Mouse (Mus musculus) cerebellum, postnatal 14 days (tissue): ENCODE results near the gene Olfr617.
"Not testable (repeated sequence)": the region's sequence is repeated elsewhere in the genome, so short reads cannot be mapped to it uniquely, and the experiment has no call there.

Experiments
- DNase-seq, 2 experiments: peaks; one replicate each; pipeline ENCODE4 v3.0.0; 2021; ENCODE audit warnings: mixed read lengths in 2 of 2

The Olfr617 gene

DNA sequence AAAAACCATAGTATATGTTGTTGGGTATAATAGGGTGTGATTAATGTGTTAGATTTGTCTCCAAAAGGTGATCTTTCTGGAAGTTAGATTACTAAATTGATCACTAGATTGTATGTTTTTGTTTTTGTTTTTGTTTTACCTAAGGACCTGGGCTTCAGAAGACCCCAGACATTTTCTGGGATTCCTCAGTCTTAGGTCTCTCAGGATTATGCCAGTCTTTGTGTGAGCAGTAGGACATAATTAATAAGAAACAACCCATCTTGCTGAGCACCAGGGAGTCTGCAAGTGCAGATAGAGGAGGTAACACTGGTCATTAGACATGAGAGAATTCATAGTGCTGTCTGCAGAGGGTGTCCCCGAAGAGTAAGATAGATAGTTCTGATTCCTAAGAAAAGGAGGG is at the start of gene Olfr617:
TSS of gene Olfr617 (plus strand) at position 301 of the 400 bp plus-strand sequence.
- no peak for DNase-seq

DNA sequence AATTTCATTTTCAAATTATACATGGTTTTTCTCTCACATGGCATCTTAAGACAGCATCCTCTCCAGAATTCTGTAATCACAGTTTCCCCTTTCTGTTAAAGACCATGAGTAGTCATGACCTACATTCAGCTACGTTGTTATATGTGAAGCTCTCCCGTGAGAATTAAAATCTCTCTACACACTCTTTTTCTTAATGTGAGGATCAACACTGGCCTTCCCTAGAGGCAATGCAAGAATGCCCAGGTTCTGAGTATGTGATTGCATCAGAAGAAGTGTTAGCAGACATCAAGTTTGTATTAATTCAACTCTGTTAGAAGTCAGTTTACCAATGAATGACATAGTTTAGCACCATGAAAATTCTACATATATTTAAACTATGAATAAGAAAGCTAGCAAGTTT is 30.2 kb upstream of the Olfr617 start, which contains the start of gene Olfr612:
TSS of gene Olfr612 (minus strand) at position 101 of the 400 bp plus-strand sequence.
- DNase-seq: not testable (repeated sequence)

DNA sequence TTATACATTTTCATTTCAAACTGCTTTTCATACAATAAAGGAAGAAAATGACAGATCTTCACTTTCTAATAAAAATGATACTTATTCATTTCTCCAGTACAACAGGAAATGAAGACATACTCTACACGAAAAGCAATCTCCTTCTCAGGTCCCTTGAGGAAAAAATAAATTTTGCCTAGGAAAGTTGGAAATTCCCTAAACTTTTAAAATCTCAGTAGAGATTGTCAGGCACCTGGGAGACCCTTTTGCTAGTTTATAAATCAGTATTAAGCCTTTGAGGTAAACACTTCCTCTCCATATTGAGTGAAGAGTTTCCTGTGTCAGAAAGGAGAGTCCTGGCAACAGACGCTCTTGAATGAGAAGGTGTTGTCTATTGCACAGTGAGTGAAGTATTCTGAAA is 25.1 kb upstream of the Olfr617 start, which contains the start of gene Olfr613:
TSS of gene Olfr613 (plus strand) at position 301 of the 400 bp plus-strand sequence.
- no peak for DNase-seq

DNA sequence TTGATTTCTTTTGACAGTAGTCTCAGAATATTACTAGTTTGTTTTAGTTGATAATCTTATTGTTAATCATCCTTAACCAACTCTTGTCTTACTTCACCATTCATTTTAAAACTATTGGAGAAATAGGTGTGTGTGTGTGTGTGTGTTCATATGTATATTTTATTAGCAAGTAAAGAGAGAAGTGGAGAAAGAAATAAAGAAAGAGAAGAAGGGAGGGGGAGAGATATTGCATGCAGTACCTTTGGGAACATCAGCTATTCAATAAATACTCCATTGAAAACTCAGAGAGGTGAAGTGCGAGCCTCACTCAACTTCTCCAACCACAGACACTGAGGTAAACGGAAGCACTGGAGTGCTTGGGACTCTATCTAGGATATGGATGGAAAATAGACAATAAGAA is 17.1 kb upstream of the Olfr617 start, which contains the start of gene Olfr615:
TSS of gene Olfr615 (plus strand) at position 301 of the 400 bp plus-strand sequence.
- DNase-seq: no peak

DNA sequence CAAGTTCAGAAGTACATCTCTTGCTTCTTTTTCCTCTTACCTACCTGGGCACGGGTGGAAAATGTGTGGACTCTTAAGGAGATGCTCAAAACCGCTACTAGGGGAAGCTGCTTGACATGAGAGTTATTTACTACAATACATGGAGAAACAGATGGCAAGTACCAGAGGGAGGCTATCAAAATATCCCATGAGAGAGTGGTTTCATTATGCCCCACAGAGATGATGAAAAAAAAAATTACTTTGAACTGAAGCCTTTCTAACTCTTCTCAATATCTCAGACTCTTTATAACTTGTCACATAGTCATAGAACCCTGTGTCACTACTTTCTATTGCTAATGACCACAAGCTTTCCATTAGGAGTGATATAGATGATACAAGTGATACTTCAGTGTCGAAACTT is 3.8 kb upstream of the Olfr617 start, which contains the start of gene Olfr616:
TSS of gene Olfr616 (minus strand) at position 101 of the 400 bp plus-strand sequence.
- DNase-seq: no peak

DNA sequence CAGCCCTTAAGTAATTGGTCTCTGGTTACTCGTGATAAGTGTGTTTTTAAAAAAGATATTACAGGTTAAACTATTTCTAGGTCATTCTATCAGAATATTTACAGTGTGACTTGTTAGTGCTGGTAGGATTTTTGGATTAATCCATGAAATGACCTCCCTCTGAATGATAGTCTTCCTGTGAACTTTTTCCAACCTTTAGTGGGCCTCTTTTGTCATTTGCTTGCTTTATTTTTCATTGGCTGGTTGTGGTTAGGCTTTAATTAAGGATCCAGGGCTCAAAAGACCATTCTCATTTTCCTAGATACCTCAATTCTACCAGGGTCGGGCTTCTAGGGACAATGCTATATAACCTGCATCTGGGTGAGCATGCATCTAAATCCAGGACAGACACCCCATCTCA is 16.9 kb downstream of the Olfr617 start, which contains the start of gene Olfr618:
TSS of gene Olfr618 (plus strand) at position 301 of the 400 bp plus-strand sequence.
- DNase-seq: no peak

DNA sequence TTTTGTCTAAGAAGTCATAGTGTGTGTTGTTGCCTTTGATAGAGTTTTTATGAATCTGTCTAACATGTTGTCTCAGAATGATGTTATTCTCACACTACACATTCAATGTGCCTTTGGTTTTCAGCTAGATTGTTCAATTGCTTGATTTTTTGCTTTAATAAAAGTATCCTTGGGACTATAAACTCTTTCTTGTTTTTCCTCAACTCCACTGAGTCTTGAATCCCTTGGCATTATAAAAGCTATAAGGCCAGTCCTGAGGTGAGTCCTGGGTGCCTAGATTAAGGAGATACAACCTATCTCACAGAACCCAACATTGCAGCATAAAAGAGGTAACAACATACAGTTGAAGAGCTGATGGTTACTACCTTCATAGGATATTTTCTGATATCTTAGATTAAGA is 27.4 kb downstream of the Olfr617 start, which contains the start of gene Olfr619:
TSS of gene Olfr619 (plus strand) at position 301 of the 400 bp plus-strand sequence.
- no peak for DNase-seq

DNA sequence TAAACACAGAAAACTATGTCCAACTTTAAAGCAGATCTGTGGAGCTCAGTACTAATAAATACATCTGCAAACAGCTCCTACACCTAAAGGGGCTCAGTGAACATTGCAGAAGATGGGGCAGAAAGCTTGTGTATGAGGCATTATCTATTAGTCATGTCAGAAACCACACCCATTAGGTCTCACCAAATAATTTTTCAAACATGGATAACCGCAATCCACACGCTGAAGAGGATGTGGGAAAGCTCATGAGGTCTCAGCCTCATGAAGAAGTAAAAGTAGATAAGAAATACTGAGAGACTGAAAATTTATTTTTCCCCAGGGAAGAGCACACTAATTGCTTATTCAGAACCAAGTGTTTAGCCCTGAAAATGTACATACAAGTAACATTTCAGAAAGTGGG is 34.6 kb downstream of the Olfr617 start:
- no peak for DNase-seq

DNA sequence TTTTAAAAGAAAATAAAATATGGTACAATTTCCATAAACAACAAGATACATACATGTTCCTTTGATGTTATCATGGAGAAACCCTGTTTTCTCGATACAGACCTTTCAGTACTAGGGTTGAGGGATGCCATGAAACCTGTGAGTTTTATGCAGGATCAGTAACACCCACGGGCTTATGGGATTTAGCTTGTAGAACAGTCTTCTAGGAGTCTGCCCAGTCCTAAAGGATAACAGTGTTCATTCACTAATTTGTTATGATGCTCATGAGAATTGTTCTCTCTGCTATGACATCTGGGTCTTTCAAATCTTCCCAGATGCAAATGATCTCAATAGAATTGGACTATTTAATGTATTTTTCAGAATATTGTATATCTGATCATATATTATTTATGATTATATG is 39.6 kb downstream of the Olfr617 start, which contains the start of gene Olfr620:
TSS of gene Olfr620 (minus strand) at position 101 of the 400 bp plus-strand sequence.
- no peak for DNase-seq
